Mouse (Mus musculus) lung, adult 2 months (tissue): Measurements from ENCODE around the gene Rpl28.

ENCODE experiments used
- CTCF ChIP-seq: fragments of 200-500 bp; IDR thresholded peaks from 2 replicates; pipeline ENCODE4 v1.5.1; 2011; ENCODE audit warnings: mild to moderate bottlenecking, low read length, control low read depth; ENCODE audit not compliant: insufficient read depth
- POLR2A ChIP-seq: fragments of 200-500 bp; IDR thresholded peaks from 2 replicates; pipeline ENCODE4 v1.6.1; 2011; ENCODE audit warnings: low read depth, mild to moderate bottlenecking, control low read depth, low read length, borderline replicate concordance; ENCODE audit errors: extremely low read depth

DNA sequence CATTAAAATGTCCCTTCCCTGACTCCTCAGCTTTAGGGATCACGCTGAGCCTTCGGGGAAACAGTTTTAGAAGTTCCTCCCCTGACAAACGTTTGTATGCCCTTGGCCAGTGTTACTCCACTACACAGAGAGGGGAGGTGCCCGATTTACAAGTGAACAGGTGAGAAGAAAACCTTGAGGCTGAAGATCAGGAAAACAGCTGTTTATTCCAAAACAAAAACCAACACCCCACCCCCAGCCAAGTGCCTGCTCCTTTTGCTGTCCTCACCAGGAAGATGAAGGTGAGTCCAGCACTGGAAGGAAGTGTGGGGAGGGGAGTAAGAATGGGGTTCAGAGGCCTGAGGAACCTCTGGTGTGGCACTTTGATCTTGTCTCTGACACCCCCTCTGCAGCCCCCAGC is 32.7 kb downstream of the Rpl28 start:
- TF ChIP-seq POLR2A: no peak
- no peak for TF ChIP-seq CTCF
